Mouse (Mus musculus): Measurements from ENCODE around the gene Adcy5. TPM values are rescaled to one million over a fixed set of nuclear protein-coding genes. Genes with fewer than 3 reads are reported as not detected.

Gene Adcy5
- polyA plus RNA-seq, 1 experiment = 2.8 TPM

- Histone ChIP-seq H3K27ac (ENCODE audit: control insufficient read depth, insufficient read depth, low read depth, low read length) (no peak overlapping the region), H3K4me1 (ENCODE audit: control insufficient read depth, insufficient read depth, low read length) (peaks cover 6% of the 10 kb centered on the region), H3K36me3 (ENCODE audit: control insufficient read depth, insufficient read depth, low read length) (no peaks in the 10 kb centered on the region), H3K27me3 (ENCODE audit: control insufficient read depth, insufficient read depth, low read length) (0 out of 2 replicates have a peak, but pooled peaks cover 2% of the 10 kb centered on the region), H3K4me3 (ENCODE audit: control insufficient read depth, low read depth, low read length) (no peak overlapping the region)
- TF ChIP-seq CTCF (IDR thresholded peaks at IDR 0.05; ENCODE audit: control insufficient read depth, insufficient read depth, insufficient replicate concordance, low read depth, low read length) (no peak), POLR2A (IDR thresholded peaks at IDR 0.05; ENCODE audit: control insufficient read depth, low read depth, low read length) (no peak)
Measured at GRCm38 (mm10) chr16:35140620-35140975, 14.1 kb upstream of the Adcy5 start.

- H3K27me3 ChIP-seq (ENCODE audit: control insufficient read depth, insufficient read depth, low read length) = 0 out of 2 replicates have a peak, but pooled peaks cover 2% of the 10 kb centered on the region
- TF ChIP-seq CTCF (IDR thresholded peaks at IDR 0.05; ENCODE audit: control insufficient read depth, insufficient read depth, insufficient replicate concordance, low read depth, low read length) (no peak), POLR2A (IDR thresholded peaks at IDR 0.05; ENCODE audit: control insufficient read depth, low read depth, low read length) (no peak)
- no peak overlapping the region for H3K4me3 ChIP-seq (ENCODE audit: control insufficient read depth, low read depth, low read length)
- peaks cover 6% of the 10 kb centered on the region for H3K4me1 ChIP-seq (ENCODE audit: control insufficient read depth, insufficient read depth, low read length)
- no peak overlapping the region for H3K27ac ChIP-seq (ENCODE audit: control insufficient read depth, insufficient read depth, low read depth, low read length)
- H3K36me3 ChIP-seq (ENCODE audit: control insufficient read depth, insufficient read depth, low read length) = no peaks in the 10 kb centered on the region
Measured at GRCm38 (mm10) chr16:35141839-35142238, 12.8 kb upstream of the Adcy5 start.

GRCm38 (mm10) chr16:35146153-35146552, 8.5 kb upstream of the Adcy5 start:
- Histone ChIP-seq H3K4me3 (ENCODE audit: control insufficient read depth, low read depth, low read length) (no peak overlapping the region), H3K27me3 (ENCODE audit: control insufficient read depth, insufficient read depth, low read length) (0 out of 2 replicates have a peak, but pooled peaks cover 2% of the 10 kb centered on the region), H3K27ac (ENCODE audit: control insufficient read depth, insufficient read depth, low read depth, low read length) (no peak overlapping the region), H3K4me1 (ENCODE audit: control insufficient read depth, insufficient read depth, low read length) (no peaks in the 10 kb centered on the region; the same call in 1 of the 2 replicates), H3K36me3 (ENCODE audit: control insufficient read depth, insufficient read depth, low read length) (no peaks in the 10 kb centered on the region)
- TF ChIP-seq CTCF (IDR thresholded peaks at IDR 0.05; ENCODE audit: control insufficient read depth, insufficient read depth, insufficient replicate concordance, low read depth, low read length) = no peak
- no peak for TF ChIP-seq POLR2A (IDR thresholded peaks at IDR 0.05; ENCODE audit: control insufficient read depth, low read depth, low read length)

GRCm38 (mm10) chr16:35153146-35153755, 1.4 kb upstream of the Adcy5 start:
- TF ChIP-seq POLR2A (IDR thresholded peaks at IDR 0.05; ENCODE audit: control insufficient read depth, low read depth, low read length) (no peak), CTCF (IDR thresholded peaks at IDR 0.05; ENCODE audit: control insufficient read depth, insufficient read depth, insufficient replicate concordance, low read depth, low read length) (no peak)
- peaks cover 7% of the 10 kb centered on the region for H3K4me1 ChIP-seq (ENCODE audit: control insufficient read depth, insufficient read depth, low read length)
- H3K27ac ChIP-seq (ENCODE audit: control insufficient read depth, insufficient read depth, low read depth, low read length) = no peak overlapping the region
- no peaks in the 10 kb centered on the region for H3K36me3 ChIP-seq (ENCODE audit: control insufficient read depth, insufficient read depth, low read length)
- peaks cover 2% of the 10 kb centered on the region; the same call in 1 of the 2 replicates for H3K27me3 ChIP-seq (ENCODE audit: control insufficient read depth, insufficient read depth, low read length)
- no peak overlapping the region for H3K4me3 ChIP-seq (ENCODE audit: control insufficient read depth, low read depth, low read length)

- peak overlapping the region; percentile 67 for H3K4me3 ChIP-seq (ENCODE audit: control insufficient read depth, low read depth, low read length)
- H3K4me1 ChIP-seq (ENCODE audit: control insufficient read depth, insufficient read depth, low read length) = peaks cover 7% of the 10 kb centered on the region
- TF ChIP-seq CTCF (IDR thresholded peaks at IDR 0.05; ENCODE audit: control insufficient read depth, insufficient read depth, insufficient replicate concordance, low read depth, low read length) (no peak), POLR2A (IDR thresholded peaks at IDR 0.05; ENCODE audit: control insufficient read depth, low read depth, low read length) (no peak)
- no peak overlapping the region for H3K27ac ChIP-seq (ENCODE audit: control insufficient read depth, insufficient read depth, low read depth, low read length)
- H3K36me3 ChIP-seq (ENCODE audit: control insufficient read depth, insufficient read depth, low read length) = no peaks in the 10 kb centered on the region
- H3K27me3 ChIP-seq (ENCODE audit: control insufficient read depth, insufficient read depth, low read length) = peaks cover 2% of the 10 kb centered on the region; the same call in 1 of the 2 replicates
Measured at GRCm38 (mm10) chr16:35154245-35154640, 434 bp upstream of the Adcy5 start.

GRCm38 (mm10) chr16:35155391-35156305, 971 bp downstream of the Adcy5 start:
- Histone ChIP-seq H3K27me3 (ENCODE audit: control insufficient read depth, insufficient read depth, low read length) (peaks cover 2% of the 10 kb centered on the region; the same call in 1 of the 2 replicates), H3K4me3 (ENCODE audit: control insufficient read depth, low read depth, low read length) (peak overlapping the region; percentile 75), H3K4me1 (ENCODE audit: control insufficient read depth, insufficient read depth, low read length) (peaks cover 7% of the 10 kb centered on the region), H3K36me3 (ENCODE audit: control insufficient read depth, insufficient read depth, low read length) (no peaks in the 10 kb centered on the region), H3K27ac (ENCODE audit: control insufficient read depth, insufficient read depth, low read depth, low read length) (no peak overlapping the region)
- peak; percentile 13; the same call in 1 of the 2 replicates for TF ChIP-seq CTCF (IDR thresholded peaks at IDR 0.05; ENCODE audit: control insufficient read depth, insufficient read depth, insufficient replicate concordance, low read depth, low read length)
- no peak for TF ChIP-seq POLR2A (IDR thresholded peaks at IDR 0.05; ENCODE audit: control insufficient read depth, low read depth, low read length)

GRCm38 (mm10) chr16:35156306-35156695, 1.6 kb downstream of the Adcy5 start:
- TF ChIP-seq POLR2A (IDR thresholded peaks at IDR 0.05; ENCODE audit: control insufficient read depth, low read depth, low read length) (no peak), CTCF (IDR thresholded peaks at IDR 0.05; ENCODE audit: control insufficient read depth, insufficient read depth, insufficient replicate concordance, low read depth, low read length) (no peak; the same call in none of the 2 replicates)
- H3K4me3 ChIP-seq (ENCODE audit: control insufficient read depth, low read depth, low read length) = peak overlapping the region; percentile 75
- H3K27me3 ChIP-seq (ENCODE audit: control insufficient read depth, insufficient read depth, low read length) = peaks cover 2% of the 10 kb centered on the region; the same call in 1 of the 2 replicates
- H3K36me3 ChIP-seq (ENCODE audit: control insufficient read depth, insufficient read depth, low read length) = no peaks in the 10 kb centered on the region
- peaks cover 7% of the 10 kb centered on the region for H3K4me1 ChIP-seq (ENCODE audit: control insufficient read depth, insufficient read depth, low read length)
- H3K27ac ChIP-seq (ENCODE audit: control insufficient read depth, insufficient read depth, low read depth, low read length) = no peak overlapping the region
